Mouse (Mus musculus) frontal cortex, adult 2 months (tissue): ENCODE results near the gene Nacad. TPM values are rescaled to one million over a fixed set of nuclear protein-coding genes. Genes with fewer than 3 reads are reported as not detected.

Source experiments
- DNase-seq, 2 experiments: peaks; one replicate each; pipeline ENCODE4 v3.0.0; 2022; ENCODE audit warnings: low spot score in 1 of 2; ENCODE audit errors: extremely low spot score in 1 of 2
- polyA plus RNA-seq: library from polyadenylated mRNA; depleted of rRNA; stranded (reverse); fragments of >200 nt; gene quantifications from 2 replicates; pipeline ENCODE4 v1.2.3, GENCODE M21; 2012

Gene Nacad
- polyA plus RNA-seq, 1 experiment = 64.5 TPM

GRCm38 (mm10) chr11:6604604-6604936 is 1.3 kb downstream of the Nacad start:
- DNase-seq = no peak

DNA sequence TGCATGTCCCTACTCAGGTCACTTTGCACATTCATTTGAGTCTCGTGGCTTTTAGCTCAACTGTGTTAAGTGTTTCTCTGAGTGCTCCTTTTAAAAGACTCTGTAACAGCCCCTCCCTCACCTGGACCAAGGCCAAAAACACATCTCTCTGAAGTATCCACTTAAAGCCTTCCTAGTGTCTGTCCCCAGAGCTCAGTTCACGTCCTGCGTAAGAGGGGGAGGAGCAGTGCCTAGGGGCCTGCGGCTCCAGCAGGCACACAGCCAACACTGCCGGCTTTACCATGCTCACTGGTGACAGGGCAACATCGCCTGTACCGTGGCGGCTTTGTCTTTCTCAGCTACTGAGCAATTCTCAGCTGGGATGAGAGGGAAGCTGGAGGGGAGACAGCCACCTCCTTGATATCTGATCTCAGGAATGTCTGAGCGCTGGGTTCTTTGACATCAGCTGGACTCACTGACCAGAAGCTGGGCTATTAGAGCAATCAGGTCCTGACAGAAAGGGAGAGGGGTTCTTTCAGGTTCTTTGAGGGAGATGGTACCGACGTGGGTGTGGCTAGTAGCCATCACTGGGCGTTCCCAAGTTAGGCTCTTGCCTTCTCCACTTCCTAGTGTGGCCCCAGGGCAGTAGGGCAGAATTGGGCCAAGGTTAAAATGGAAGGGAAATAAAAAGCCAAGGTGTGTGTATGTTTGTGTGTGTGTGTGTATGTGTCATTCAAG is 1.8 kb downstream of the Nacad start:
- DNase-seq = peak in 1 of 2 experiments; percentile 70

DNA sequence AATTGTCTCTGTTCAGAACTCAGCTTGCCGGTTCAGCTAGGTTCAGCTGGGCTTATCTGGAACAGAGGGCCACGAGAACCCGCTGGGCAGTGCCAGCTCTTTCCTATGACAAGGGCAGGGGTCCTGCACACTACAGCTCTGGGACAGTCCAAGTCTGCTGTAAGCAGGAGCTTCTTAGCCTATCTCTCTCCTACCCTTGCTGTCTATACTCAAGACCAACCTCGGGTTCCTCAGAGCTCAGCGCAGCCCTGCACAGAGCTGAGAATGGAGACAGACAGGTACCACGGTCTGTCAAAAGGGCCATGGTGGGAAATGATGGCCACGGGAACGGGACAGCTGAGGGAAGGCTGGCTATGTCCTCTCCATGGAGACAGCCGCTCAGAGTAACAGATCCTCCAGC is 2.6 kb downstream of the Nacad start:
- DNase-seq = no peak

DNA sequence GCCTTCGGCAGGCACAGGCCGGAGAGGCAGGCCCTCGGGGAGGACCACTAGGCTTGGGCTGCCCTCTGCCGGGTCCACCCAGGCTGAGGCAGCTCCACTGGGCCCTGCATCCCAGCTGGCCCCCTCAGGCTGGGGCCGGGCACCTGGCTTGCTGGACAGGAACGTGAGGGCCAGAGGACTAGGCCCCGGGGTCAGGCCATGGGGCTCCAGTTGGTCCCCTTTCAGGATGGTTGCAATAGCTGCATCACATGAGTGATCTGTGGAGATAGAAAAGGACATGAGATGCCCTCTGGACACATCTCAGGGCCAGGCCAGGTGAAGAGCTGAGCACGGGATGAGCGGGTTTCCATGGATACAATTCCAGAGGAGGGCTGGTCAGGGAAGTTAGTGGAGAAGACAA is 3.2 kb downstream of the Nacad start:
- DNase-seq = no peak

GRCm38 (mm10) chr11:6601649-6602480 is 4.0 kb downstream of the Nacad start:
- no peak for DNase-seq

- DNase-seq = no peak
Observed at GRCm38 (mm10) chr11:6600284-6600944, 5.4 kb downstream of the Nacad start.

GRCm38 (mm10) chr11:6599831-6600230 is 6.0 kb downstream of the Nacad start:
- DNase-seq = no peak

DNA sequence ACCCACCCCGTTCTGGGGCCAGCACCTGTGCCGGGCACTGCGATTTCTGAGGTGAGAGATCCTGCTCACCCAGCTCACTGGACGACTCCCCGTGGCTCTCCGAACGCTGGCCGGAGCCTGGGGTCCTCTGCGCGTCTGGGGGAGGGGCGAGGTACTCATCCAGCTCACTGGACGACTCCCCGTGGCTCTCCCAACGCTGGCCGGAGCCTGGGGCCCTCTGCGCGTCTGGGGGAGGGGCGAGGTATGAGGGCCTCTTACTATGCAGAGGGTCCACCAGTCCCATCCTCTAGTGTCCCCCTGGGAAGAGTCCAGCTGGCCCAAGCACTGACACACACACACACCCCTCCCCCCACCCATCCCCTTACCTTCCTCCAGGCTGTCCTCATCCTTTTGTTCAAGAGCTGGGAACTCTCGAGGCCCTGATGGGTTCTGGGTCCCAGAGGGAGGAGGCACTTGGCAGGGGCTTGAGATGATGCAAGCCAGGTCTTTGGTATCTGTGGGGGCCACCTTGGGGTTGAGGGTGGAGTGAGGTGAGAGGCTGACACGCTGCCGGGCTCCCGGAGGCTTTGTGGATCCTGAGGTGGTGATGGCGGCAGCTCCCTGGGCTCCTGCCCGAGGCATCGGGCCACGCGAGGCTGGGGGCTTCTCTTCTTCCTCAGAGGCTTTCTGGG is 6.7 kb downstream of the Nacad start:
- no peak for DNase-seq

GRCm38 (mm10) chr11:6598191-6598889 is 7.5 kb downstream of the Nacad start:
- DNase-seq = no peak

GRCm38 (mm10) chr11:6597523-6597922 is 8.3 kb downstream of the Nacad start:
- DNase-seq = no peak

- DNase-seq = no peak
Observed at GRCm38 (mm10) chr11:6596616-6597015, 9.2 kb downstream of the Nacad start.

GRCm38 (mm10) chr11:6596205-6596604 is 9.6 kb downstream of the Nacad start:
- no peak for DNase-seq

GRCm38 (mm10) chr11:6595339-6595738 is 10.5 kb downstream of the Nacad start:
- no peak for DNase-seq

DNA sequence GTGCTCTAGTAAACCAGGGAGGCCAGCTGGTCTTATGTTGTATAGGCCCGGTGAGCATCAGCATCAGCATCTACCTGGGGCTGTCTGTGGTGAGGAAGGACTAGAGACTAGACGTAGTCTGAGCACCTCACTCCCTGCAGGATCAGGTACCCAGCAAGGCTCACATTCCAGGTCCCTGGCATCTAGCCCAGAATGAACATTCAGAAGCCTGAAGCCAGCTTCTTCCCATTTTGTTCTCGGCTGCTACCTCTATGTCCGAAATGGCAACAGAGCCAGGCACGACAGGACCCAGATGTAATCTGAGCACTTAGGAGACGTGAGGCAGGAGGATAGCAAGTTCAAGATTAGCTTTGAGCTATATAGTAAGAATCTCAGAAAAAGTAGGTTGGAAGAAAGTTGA is 11.0 kb downstream of the Nacad start:
- DNase-seq = no peak

GRCm38 (mm10) chr11:6593406-6593805 is 12.4 kb downstream of the Nacad start:
- no peak for DNase-seq

GRCm38 (mm10) chr11:6590933-6591675 is 14.7 kb downstream of the Nacad start:
- no peak for DNase-seq

DNA sequence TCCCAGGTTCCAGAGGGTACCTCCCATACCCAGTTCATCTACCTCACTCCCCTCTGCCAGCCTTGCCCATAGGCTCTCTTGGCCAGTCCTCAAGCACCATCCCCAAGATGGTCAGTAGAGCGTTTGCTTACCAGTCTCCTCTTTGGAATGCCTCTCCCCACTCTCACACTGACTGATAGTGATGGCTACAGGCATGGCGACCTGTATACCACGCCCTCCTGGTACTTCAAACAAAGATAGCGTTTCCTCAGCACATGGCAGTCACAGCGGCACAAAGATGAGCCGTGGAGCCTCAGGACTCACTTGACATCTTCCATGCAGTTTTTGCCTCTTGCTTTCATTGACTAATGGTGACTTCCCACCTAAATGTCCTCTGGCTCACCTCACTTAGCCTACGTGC is 16.0 kb downstream of the Nacad start:
- DNase-seq = no peak

DNA sequence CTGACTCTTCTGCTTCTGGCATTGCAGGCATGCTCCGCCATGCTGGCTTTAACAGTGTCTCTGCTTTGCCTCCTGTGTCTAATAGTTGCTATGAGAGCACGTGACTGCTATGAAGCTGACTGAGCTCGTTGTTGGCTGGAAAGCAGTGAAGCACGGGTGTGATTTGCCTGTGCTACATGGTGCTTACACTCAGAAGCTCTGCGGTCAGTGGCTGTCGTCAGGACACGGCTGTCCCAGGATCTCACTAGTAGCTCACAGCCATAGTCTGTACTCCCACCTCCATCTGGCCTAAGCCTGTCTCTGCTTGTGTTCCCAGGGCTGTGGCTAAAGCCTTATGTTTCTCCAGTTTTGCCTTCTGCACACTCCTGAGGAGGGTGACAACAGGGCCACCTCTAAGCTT is 17.6 kb downstream of the Nacad start:
- no peak for DNase-seq

DNA sequence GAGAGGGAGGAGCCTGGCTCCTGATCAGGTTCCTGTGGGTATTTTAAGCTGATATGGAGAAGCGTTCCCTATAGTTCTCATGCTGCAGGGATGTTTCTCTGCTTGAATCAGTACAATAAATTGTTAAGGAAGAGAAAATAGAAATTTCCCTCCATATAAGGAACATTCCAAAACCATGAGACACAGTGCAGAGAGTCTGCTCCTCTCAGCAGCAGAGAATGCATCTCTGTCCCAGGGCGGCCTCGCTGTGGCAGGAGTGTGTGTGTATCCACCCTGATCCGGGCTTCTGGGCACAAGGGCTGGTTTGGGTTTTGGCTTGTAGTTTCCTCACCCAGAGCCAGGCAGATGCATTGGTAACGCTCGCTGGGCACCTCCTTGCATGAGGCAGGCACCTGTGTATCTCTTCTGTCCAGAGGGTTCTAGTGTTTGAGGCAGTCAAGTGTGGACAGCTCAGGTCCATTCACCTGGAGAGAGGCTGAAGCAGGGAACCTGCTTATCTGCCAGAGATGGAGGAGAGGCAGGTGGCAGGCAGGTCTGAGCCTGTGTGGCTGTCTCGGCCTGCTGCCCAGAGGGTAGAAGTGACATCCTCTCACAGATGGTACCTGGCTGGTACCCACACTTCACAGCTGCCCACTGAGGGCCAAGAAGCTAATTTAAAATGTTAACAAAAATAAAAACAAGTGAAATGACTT is 18.5 kb downstream of the Nacad start:
- no peak for DNase-seq
